Mouse (Mus musculus) adrenal gland, adult 18-20 months (tissue): Measurements from ENCODE around the gene Nos1ap. TPM values are rescaled to one million over a fixed set of nuclear protein-coding genes. Genes with fewer than 3 reads are reported as not detected.

ENCODE experiments used
- DNase-seq, 2 experiments: peaks; one replicate each; pipeline ENCODE4 v3.0.0; 2021 to 2022; ENCODE audit warnings: low spot score in 2 of 2
- total RNA-seq, 2 experiments: library from RNA; stranded (reverse); gene quantifications; 1 replicate in 1 of 2; 2 replicates in 1 of 2; pipeline ENCODE4 v1.2.3; 2021

Gene Nos1ap
- total RNA-seq, 2 experiments from 2014 or later = 15.7 to 19.7 TPM

DNA sequence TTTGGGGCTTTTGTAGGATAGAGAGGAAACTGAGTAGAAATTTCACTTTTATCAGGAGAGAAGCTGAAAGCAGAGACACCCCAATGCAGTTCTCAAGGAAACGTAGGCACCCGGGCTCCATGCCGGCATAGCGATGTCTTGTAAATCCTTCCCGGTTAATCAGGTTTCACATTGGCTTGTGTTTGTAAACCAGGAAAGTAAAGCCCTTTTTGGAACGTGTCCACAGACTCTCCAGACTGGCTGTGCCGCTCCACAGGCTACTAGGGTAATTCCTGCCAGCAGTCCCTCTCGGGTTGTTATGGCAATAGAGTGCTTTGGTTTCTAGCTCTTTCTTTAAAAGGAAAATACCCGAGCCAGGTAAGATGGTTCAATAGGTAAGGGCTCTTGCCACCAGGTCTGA, 40.6 kb downstream of the Nos1ap start:
- no peak for DNase-seq

DNA sequence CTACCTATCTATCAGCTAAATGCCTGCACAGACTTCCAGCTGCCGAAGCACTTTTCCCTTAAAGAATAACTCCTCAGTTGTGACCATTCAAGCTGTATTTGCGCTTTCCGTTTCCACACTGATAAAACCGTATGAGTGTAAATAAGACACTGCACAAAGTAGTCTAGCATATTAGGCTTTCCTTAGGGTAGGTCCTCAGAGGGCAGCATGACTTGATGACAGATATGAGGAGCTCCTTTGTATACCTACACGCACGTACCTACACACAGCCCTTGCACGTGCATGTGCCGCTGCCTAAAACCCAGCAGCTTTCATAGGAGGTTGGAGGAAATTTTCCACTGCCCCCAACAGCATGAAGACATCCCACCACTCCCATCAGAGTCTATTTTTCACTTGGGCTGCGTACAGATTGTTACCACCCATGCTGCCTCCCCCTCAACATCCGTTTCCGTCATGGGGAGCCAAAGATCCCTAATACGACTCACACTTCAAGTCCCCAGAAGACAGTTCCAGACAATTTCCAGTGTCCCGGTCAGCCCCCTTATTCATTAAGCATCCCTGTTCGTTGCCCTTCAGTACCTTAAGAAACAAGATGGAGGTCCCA, 41.4 kb downstream of the Nos1ap start:
- no peak for DNase-seq

DNA sequence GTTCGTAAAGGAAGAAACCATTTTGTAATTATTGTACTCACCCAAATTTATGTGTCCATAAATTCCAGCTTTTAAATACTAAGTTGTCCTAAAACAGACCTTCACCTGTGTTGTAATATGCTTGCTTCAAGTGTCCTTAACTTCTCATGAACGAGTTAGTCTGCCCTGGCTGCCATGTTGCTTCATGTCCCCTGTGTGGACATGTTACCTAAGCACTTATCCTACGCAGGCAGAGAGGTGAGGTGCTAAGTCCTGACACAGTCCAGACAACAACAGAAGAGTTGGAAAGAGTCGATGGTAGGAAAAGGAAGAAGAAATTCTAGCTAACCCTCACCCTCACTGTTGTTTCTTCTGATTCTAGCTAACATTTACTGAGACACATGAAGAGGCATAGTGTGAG, 43.4 kb downstream of the Nos1ap start:
- no peak for DNase-seq

DNA sequence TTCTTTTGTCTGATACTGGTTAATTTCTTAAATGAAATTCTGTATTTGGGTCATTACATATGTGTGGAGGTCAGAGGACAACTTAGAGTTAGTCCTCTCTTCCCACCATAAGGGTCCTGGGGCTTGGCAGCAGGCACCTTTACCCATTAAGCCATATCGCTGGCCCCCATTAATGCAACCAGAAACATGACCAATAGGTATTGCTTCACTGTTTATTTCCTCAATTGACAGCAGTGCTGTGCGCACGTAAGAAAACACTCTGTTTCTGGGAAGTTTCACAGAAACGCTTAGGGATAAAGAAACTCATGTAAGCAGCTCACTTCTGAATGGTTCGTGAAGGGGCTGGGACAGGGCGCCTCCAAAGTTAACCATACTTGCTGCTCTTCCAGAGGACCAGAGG, 44.4 kb downstream of the Nos1ap start:
- DNase-seq = no peak

DNA sequence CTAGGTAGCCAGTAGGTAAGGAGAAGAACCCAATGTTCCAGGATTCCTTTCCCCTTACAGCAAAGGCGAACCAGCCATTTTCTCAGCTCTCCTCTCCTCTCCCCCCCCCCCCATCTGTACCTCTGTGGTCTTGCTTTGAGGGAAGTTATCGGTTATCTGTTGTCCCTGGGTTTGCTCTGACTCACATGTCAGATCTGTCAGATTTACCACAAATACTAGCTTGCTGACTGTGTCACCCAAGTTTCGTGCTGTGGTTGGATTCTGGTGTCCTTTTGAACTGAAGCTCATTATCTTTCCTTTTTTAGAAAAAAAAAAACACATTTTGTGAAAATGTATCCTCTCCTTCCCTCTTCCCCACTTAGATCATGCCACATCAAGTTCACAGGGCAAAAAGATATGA, 50.2 kb downstream of the Nos1ap start:
- no peak for DNase-seq

DNA sequence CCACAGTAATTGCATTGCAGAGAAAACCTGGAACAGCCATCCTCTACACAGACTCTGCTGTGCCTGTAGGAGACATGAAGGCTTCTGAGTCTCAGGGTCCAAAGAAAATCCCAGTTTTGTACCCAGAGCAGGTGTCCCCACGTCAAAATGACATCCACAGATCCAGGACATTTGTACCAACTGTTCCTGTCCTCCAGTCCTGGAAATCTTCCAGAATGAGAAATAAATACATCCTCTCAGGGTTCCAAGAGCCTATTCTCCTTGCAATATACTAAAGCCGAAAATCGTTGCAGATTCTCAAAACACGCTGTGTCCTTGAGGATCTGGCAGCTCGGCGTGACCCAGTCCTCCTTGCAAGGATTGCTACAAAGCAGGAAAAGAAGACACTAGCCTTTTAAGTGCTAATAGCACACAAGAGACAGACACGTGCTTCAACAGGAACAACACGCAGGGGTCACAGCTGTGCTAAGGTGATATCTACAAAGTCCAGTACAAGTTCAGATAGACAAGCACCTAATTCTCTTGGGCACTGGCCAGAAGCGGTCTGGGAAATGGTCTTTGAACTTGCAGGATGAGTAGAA, 51.1 kb downstream of the Nos1ap start:
- no peak for DNase-seq

DNA sequence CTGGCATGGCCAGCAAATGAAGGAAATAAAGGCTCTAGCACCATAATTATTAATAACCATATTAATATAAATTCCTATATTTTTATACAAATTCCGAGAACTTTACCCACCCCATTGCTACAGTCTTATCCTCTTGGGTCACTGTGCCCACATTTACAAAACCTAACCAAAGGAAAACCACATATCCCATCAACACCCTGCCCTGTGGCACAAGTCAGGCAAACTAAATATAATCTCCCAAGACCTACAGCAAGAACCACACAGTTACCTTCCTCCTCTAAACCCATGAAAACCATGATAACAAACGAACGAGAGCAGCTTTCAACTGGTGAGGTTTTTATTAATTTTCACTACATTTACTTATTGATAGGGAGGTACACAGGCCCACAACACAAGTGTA, 53.3 kb downstream of the Nos1ap start:
- DNase-seq = no peak

DNA sequence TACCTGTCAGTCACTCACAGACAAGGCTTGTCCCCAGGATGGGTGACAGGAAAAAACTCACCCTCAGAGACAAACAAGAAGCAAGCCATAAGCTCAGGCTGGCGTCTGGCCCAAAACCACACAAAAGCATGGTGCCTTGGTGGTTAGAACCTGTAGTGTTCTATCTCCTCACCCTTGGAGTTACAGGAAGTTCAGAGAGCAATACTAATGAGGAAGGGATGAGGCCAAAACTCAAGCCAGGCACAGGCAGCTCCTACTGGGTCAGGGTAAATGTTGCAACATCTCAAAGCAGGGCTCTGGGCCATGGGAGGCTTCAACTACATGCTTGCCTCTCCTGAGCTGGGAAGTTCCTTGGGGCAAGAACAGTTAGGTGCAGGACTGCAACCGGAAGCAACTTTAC, 54.4 kb downstream of the Nos1ap start:
- no peak for DNase-seq

DNA sequence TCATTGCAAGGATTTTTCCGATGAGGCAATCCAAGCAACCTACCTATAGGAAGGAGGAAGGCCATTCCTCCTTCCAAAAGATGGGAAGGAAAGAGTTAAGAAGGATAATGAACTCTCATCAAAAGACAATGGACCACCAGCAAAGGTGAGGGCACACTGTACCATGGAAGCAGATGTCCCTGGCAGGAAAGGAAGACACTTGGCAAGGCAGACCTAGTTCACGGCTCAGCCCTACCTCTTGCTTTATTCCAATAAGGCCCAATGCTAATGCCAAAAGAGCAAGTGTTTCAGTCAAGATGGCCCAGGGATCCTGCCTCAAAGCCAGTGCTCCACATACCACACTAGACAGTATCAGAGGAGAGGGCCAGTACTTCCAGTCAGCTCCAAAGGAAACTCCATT, 58.4 kb downstream of the Nos1ap start:
- no peak for DNase-seq

DNA sequence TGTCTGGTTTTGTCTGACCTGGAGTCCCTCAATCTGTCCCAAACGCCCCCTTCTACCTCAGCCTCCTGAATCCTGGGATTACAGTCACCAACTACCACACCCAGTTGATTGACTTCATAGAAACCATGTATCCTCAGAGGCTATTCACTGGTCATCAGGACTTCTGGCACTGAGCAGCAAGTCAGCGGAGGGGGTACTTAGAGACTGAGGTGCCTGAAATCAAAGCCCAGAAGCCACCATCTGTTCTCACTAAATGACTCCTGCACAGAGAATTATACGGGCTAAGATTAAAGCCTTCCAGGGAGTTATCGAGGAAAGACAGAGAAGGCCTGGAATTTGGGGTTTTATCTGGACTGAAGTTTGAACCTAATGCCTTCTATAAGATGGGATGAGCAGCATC, 59.2 kb downstream of the Nos1ap start:
- no peak for DNase-seq

DNA sequence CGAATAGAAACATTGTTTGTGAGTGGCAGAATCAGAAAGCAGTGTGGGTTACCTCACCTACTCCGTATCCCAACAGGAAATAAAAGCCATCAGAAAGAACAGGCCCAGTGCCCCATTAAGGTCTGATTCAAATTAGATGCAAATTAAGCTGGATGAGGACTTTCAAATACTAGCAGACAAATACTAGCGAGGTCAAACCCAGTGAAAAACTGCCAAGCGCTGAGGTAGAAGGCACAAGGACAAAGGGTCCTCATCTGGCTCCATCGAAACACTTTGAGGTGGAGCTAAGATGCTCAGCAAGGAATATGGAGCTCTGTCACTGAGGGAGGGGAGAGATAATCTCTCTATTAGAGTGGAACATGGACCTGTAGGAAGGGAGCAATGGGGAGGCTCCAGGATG, 66.8 kb downstream of the Nos1ap start:
- no peak for DNase-seq

DNA sequence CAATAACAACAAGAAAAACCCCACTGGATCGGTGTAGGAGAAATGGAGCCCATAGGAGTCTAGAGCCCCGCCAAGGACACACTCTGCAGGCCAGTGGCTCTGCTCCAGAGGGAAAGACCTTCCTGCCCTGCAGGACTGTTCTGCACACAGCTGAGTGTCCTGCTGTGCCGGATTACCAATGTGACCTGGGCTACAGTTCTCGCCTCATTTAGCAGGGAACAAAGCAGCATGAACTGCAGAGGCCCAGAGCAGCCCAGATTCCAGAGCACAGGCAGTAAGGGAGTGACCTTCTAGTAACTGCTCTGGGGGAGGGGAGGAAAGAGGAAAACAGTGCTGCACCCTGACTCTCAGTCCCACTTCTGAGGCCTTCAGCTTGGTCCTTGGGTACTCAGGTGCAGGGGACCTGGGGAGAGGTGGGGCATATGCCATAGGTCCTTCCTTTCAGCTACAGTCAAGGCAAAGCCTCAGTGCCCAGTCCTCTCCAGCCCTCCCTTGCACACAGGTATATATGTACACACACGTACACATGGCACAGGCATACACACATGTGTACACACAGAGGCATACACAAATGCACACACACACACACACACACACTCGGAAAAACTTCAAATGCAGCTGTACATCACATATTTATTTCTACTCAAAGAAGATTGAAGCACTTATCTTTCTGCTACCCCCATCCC, 68.0 kb downstream of the Nos1ap start:
- no peak for DNase-seq

DNA sequence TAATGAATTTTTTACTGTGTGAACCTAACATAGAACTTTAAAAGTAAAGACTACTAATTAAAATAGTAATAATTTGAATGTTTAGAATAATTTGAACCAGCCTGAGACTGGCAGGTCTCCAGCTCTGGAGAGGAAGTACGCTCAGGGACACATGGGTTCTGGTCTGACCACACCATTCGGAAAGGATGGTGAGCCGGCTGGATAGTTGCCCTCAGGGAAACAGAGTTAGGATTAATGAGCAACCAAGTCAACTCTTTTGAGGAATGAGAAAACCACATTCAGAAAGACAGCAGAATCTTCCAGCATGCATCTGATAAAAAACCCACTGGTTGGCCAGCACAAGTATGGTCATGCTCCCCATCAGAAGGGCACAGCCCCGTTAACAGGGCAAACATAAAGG, 69.5 kb downstream of the Nos1ap start:
- DNase-seq = no peak

DNA sequence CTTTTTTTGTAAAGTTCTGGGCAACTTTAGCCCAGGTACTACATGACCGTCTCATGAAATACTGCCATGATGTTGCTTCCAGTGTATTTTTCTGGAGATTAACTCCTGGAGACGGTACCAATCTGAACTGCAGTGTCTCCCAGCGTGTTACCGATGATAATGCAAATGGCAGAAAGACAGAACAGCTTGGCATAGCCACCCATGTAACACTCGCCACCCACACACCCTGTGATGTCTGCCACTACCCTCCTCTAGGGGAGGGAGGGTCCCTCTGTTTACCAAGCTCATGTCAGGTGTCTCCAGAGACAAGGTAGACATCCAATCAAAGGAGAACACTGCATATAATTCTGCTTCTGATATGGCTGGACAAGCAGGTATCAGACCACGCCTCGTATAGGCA, 70.0 kb downstream of the Nos1ap start:
- DNase-seq = no peak

DNA sequence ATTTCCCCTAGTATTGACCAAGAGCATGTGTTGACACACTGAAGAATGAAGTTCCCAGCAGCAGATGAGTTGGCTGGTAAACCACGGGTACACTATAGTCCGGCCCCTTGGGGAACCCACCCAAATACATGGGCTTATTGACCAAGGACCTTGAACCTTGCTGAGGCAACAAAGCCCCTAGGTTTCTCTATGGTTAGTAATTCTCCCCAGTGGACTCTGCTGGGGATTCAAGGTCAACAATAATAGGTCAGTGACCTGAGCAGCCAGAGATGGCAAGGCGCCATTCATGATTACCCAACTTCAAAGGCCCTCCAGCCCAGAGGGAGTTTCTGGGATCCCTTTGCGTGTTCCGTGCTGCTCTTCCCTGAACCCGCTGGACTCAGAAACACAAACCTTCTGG, 73.5 kb downstream of the Nos1ap start:
- peak; percentile 40 to 52 for DNase-seq

DNA sequence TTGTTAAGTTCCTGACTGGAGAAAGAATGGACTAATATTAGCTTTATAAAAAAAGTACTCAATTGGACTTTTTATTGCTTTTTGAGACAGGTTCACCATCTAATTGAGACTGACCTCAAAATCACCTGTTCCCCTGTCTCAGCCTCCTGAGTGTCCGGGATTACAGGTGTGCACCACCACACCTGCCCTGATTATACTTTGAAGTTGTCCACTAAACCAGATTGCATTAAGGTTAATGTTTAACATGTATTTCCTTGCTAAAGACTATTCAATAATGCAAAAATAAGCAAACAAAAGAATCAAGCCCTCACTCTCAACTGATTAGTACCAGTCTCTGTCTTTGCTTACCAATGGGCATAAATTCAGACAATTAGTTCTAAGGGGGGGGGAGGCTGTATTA, 74.2 kb downstream of the Nos1ap start:
- no peak for DNase-seq

DNA sequence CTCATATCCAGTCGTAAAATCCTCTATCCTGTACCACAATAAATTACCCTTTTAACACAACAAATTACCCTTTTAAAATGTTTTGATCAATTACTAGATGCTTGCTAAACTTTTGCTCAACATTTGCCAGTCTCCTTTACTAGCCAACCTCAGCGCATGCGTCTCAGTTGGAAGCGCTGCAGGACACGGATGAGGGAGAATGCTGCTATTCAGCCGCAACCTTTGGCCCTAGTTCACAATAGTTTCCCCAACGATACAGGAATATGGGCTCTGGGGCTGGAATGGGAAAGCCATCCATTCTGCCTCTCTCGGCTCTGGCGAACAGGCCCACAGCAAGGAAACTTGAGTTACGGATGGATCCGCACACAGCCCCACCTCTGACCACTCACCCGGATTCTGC, 75.4 kb downstream of the Nos1ap start:
- no peak for DNase-seq

DNA sequence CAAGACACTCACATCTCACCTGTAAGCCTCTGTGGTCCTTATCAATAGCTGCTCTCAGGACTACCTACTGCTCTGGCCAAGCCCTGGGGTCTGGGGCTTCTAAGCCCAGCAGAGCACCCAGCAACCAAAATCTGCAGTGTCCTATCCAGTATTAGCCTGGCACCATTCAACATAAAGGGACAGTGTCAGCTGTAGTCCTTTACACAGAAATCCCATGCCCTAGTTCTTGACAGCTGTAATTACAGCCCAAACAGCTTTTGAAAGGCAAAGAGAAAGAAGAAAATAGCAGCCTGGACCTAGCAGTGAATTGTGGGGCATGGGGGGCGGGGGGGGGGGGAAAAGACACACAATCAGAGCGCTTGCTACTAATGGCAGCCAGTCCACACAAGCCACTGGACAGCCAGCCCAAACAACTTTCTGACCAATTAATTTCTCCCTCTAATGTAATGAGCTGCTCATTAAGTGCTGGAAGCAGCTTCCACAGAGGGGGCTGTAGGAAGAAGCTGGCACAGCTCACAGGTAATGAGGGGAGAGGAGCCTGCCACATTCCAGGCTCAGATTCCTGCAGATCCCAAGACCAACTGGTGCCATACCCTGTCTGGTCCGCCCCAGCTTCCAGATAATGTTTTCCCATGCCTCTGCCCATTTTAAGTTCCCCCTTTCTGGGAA, 77.1 kb downstream of the Nos1ap start:
- DNase-seq = no peak

DNA sequence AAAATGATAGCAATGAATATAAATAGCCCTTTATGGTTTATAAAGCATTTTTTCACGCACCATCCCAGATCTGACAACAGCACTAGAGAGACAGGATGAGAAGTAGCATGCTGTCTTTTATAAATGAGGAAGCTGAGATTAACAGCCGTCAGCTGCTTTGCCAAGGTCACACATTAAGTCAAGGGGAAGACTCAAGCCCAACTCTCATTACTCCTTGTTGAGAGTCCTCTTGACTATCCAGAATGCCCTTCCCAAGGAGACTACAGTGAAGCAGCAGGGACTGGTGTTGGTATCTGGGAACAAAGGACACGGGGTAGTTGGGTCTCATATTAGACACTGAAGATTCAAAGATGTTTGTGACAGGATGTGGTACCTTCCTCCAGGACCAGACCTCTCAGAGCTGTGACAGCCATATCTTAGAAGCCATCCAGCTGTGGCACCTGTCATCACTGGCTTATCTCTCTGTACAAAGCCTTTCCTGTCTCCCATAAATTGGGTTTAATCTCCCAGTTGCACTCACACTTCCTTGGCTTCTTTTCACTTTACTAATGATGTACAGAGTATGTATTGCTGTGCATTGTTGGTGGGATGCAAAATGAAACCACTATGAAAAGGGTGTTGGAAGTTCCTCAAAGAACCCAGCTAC, 78.9 kb downstream of the Nos1ap start:
- DNase-seq = no peak

DNA sequence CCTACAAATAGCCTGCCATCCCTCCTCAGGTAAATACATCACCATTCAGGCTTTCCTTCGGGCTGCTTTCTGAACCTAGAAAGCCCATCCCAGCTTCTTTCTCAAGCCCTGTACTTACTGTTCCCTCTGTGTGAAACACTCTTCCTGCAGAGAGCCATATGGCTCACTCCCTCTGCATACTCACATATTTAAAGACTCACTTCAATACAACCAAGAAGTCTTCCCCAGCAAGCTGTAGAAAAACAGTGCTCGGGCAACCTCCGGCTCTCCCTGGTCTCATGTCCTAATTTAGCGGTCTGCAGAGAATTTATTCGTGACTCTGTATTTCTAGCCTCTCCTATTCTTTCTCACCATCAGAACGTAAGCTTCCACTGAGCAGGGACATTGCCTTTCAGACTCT, 83.4 kb downstream of the Nos1ap start:
- DNase-seq = no peak

DNA sequence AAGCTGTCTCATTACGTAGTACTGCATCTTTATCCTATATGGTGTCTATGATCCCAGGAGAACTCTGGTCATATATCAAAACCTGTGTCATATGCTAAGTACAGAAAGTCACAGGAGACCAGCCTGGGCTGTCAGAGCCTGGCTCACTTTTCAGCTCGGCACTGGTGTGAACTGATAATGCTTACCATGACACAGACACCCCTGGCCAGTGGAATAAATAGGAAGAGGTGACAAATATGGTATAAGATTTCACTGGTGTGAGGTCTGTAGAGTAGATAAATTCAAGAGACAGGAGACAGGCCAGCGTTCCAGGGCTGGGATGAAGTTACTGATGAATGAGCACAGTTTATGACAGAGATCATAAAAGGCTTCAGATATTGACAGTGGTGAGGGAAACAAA, 84.6 kb downstream of the Nos1ap start:
- DNase-seq = no peak

DNA sequence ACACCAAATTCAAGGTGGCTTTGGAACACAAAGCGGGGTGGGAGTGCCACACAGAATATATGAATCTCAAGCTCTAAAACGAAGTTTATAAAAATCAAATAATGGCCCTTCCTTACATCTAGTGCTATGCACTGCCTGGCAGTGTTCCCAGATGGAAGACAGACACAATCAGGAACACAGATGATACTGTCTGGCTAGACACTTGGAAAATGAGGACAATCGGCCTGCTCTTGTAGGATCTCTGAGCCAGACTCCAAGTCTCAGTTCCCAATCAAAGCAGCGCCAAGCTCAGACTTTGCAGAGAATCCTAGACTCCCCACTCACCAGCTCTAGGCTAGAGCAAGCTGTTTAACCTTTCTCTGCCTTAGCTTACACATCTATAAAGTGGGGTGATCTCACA, 85.3 kb downstream of the Nos1ap start:
- no peak for DNase-seq
